Mouse (Mus musculus) cerebellum, adult 2 months (tissue): ENCODE data around the gene Astn2.

Experiments used
- CTCF ChIP-seq: fragments of 200-500 bp; IDR thresholded peaks from 2 replicates; pipeline ENCODE4 v1.5.1; 2011; ENCODE audit warnings: low read depth, mild to moderate bottlenecking, control low read depth, low read length, moderate library complexity, borderline replicate concordance; ENCODE audit not compliant: insufficient read depth
- POLR2A ChIP-seq: fragments of 200-500 bp; IDR thresholded peaks from 2 replicates; pipeline ENCODE4 v1.6.1; 2011; ENCODE audit warnings: low read length, control low read depth, borderline replicate concordance; ENCODE audit not compliant: insufficient read depth

- TF ChIP-seq CTCF (no peak), POLR2A (no peak)
Measured at GRCm38 (mm10) chr4:65678929-65679328, 725.5 kb downstream of the Astn2 start.
